Mouse (Mus musculus): ENCODE data around the gene Fat3. TPM values are rescaled to one million over a fixed set of nuclear protein-coding genes. Genes with fewer than 3 reads are reported as not detected.
A peak's percentile ranks its signal among the peaks of the same experiment; 100 is the strongest.

Fat3 gene
- polyA plus RNA-seq, 1 experiment from 2014 or later, result 0.54 TPM

- peak; percentile 58 for ATAC-seq (ENCODE audit: low read depth)
- Histone ChIP-seq H3K36me3 (ENCODE audit: control insufficient read depth, insufficient read depth, low read length) (no peaks in the 10 kb centered on the region), H3K9ac (ENCODE audit: low read length) (no peak overlapping the region), H3K4me3 (ENCODE audit: low read length) (no peak overlapping the region), H3K9me3 (ENCODE audit: control insufficient read depth, low read length) (no peaks in the 10 kb centered on the region), H3K4me2 (ENCODE audit: low read depth, low read length) (no peak overlapping the region), H3K4me1 (replicated peaks; ENCODE audit: control insufficient read depth, insufficient read depth, low read length) (no peaks in the 10 kb centered on the region), H3K27ac (ENCODE audit: low read length) (no peak overlapping the region), H3K27me3 (ENCODE audit: control insufficient read depth, insufficient read depth, low read depth, low read length) (no peaks in the 10 kb centered on the region)
- WGBS, result 42% methylated on average over 3 of the region's 3 CpGs
These were observed 347.5 kb downstream of the Fat3 start for GRCm38 (mm10) chr9:16153580-16153930.

- WGBS, result 42% methylated on average over 4 of the region's 4 CpGs
- no peaks in the 10 kb centered on the region for H3K9me3 ChIP-seq (ENCODE audit: control insufficient read depth, low read length)
- H3K4me2 ChIP-seq (ENCODE audit: low read depth, low read length), result no peak overlapping the region
- no peaks in the 10 kb centered on the region for H3K27me3 ChIP-seq (ENCODE audit: control insufficient read depth, insufficient read depth, low read depth, low read length)
- no peak overlapping the region for H3K4me3 ChIP-seq (ENCODE audit: low read length)
- H3K36me3 ChIP-seq (ENCODE audit: control insufficient read depth, insufficient read depth, low read length), result no peaks in the 10 kb centered on the region
- no peaks in the 10 kb centered on the region for H3K4me1 ChIP-seq (replicated peaks; ENCODE audit: control insufficient read depth, insufficient read depth, low read length)
- H3K9ac ChIP-seq (ENCODE audit: low read length), result no peak overlapping the region
- ATAC-seq (ENCODE audit: low read depth), result peak; percentile 80
- H3K27ac ChIP-seq (ENCODE audit: low read length), result no peak overlapping the region
These were observed 348.1 kb downstream of the Fat3 start for GRCm38 (mm10) chr9:16152756-16153579.

- Histone ChIP-seq H3K4me1 (replicated peaks; ENCODE audit: control insufficient read depth, insufficient read depth, low read length) (no peaks in the 10 kb centered on the region), H3K27me3 (ENCODE audit: control insufficient read depth, insufficient read depth, low read depth, low read length) (no peaks in the 10 kb centered on the region), H3K27ac (ENCODE audit: low read length) (no peak overlapping the region), H3K9ac (ENCODE audit: low read length) (no peak overlapping the region), H3K9me3 (ENCODE audit: control insufficient read depth, low read length) (no peaks in the 10 kb centered on the region), H3K4me2 (ENCODE audit: low read depth, low read length) (no peak overlapping the region), H3K36me3 (ENCODE audit: control insufficient read depth, insufficient read depth, low read length) (no peaks in the 10 kb centered on the region), H3K4me3 (ENCODE audit: low read length) (no peak overlapping the region)
- no peak; the same call in 1 of the 2 replicates for ATAC-seq (ENCODE audit: low read depth)
These were observed 351.0 kb downstream of the Fat3 start for GRCm38 (mm10) chr9:16150046-16150445.

- no peak overlapping the region for H3K9ac ChIP-seq (ENCODE audit: low read length)
- WGBS, result 67% methylated on average over 1 of the region's 1 CpGs
- H3K4me2 ChIP-seq (ENCODE audit: low read depth, low read length), result no peak overlapping the region
- no peak for ATAC-seq (ENCODE audit: low read depth)
- H3K4me3 ChIP-seq (ENCODE audit: low read length), result no peak overlapping the region
- no peaks in the 10 kb centered on the region for H3K4me1 ChIP-seq (replicated peaks; ENCODE audit: control insufficient read depth, insufficient read depth, low read length)
- H3K36me3 ChIP-seq (ENCODE audit: control insufficient read depth, insufficient read depth, low read length), result no peaks in the 10 kb centered on the region
- H3K27me3 ChIP-seq (ENCODE audit: control insufficient read depth, insufficient read depth, low read depth, low read length), result no peaks in the 10 kb centered on the region
- H3K27ac ChIP-seq (ENCODE audit: low read length), result no peak overlapping the region
- no peaks in the 10 kb centered on the region for H3K9me3 ChIP-seq (ENCODE audit: control insufficient read depth, low read length)
These were observed 353.4 kb downstream of the Fat3 start for GRCm38 (mm10) chr9:16147735-16148134.

GRCm38 (mm10) chr9:16144684-16145083, 356.4 kb downstream of the Fat3 start:
- Histone ChIP-seq H3K4me3 (ENCODE audit: low read length) (no peak overlapping the region), H3K4me2 (ENCODE audit: low read depth, low read length) (no peak overlapping the region), H3K36me3 (ENCODE audit: control insufficient read depth, insufficient read depth, low read length) (no peaks in the 10 kb centered on the region), H3K9ac (ENCODE audit: low read length) (no peak overlapping the region), H3K27ac (ENCODE audit: low read length) (no peak overlapping the region), H3K4me1 (replicated peaks; ENCODE audit: control insufficient read depth, insufficient read depth, low read length) (no peaks in the 10 kb centered on the region), H3K9me3 (ENCODE audit: control insufficient read depth, low read length) (no peaks in the 10 kb centered on the region), H3K27me3 (ENCODE audit: control insufficient read depth, insufficient read depth, low read depth, low read length) (no peaks in the 10 kb centered on the region)
- ATAC-seq (ENCODE audit: low read depth), result no peak
- WGBS, result 64% methylated on average over 3 of the region's 3 CpGs

- no peaks in the 10 kb centered on the region for H3K9me3 ChIP-seq (ENCODE audit: control insufficient read depth, low read length)
- H3K4me2 ChIP-seq (ENCODE audit: low read depth, low read length), result no peak overlapping the region
- H3K36me3 ChIP-seq (ENCODE audit: control insufficient read depth, insufficient read depth, low read length), result no peaks in the 10 kb centered on the region
- no peaks in the 10 kb centered on the region for H3K4me1 ChIP-seq (replicated peaks; ENCODE audit: control insufficient read depth, insufficient read depth, low read length)
- no peak overlapping the region for H3K27ac ChIP-seq (ENCODE audit: low read length)
- 50% methylated on average over 6 of the region's 6 CpGs for WGBS
- H3K9ac ChIP-seq (ENCODE audit: low read length), result no peak overlapping the region
- no peak for ATAC-seq (ENCODE audit: low read depth)
- H3K4me3 ChIP-seq (ENCODE audit: low read length), result no peak overlapping the region
- no peaks in the 10 kb centered on the region for H3K27me3 ChIP-seq (ENCODE audit: control insufficient read depth, insufficient read depth, low read depth, low read length)
These were observed 361.8 kb downstream of the Fat3 start for GRCm38 (mm10) chr9:16139300-16139699.

GRCm38 (mm10) chr9:16133098-16133497, 368.0 kb downstream of the Fat3 start:
- Histone ChIP-seq H3K9ac (ENCODE audit: low read length) (no peak overlapping the region), H3K4me3 (ENCODE audit: low read length) (no peak overlapping the region), H3K36me3 (ENCODE audit: control insufficient read depth, insufficient read depth, low read length) (no peaks in the 10 kb centered on the region), H3K27me3 (ENCODE audit: control insufficient read depth, insufficient read depth, low read depth, low read length) (no peaks in the 10 kb centered on the region), H3K27ac (ENCODE audit: low read length) (no peak overlapping the region), H3K9me3 (ENCODE audit: control insufficient read depth, low read length) (no peaks in the 10 kb centered on the region), H3K4me2 (ENCODE audit: low read depth, low read length) (no peak overlapping the region), H3K4me1 (replicated peaks; ENCODE audit: control insufficient read depth, insufficient read depth, low read length) (no peaks in the 10 kb centered on the region)
- 91% methylated on average over 2 of the region's 2 CpGs for whole genome bisulfite sequencing
- ATAC-seq (ENCODE audit: low read depth), result no peak

GRCm38 (mm10) chr9:16132594-16132993, 368.5 kb downstream of the Fat3 start:
- no peak for ATAC-seq (ENCODE audit: low read depth)
- H3K4me1 ChIP-seq (replicated peaks; ENCODE audit: control insufficient read depth, insufficient read depth, low read length), result no peaks in the 10 kb centered on the region
- H3K27ac ChIP-seq (ENCODE audit: low read length), result no peak overlapping the region
- H3K36me3 ChIP-seq (ENCODE audit: control insufficient read depth, insufficient read depth, low read length), result no peaks in the 10 kb centered on the region
- no peak overlapping the region for H3K9ac ChIP-seq (ENCODE audit: low read length)
- no peak overlapping the region for H3K4me3 ChIP-seq (ENCODE audit: low read length)
- H3K27me3 ChIP-seq (ENCODE audit: control insufficient read depth, insufficient read depth, low read depth, low read length), result no peaks in the 10 kb centered on the region
- whole genome bisulfite sequencing, result 85% methylated on average over 1 of the region's 1 CpGs
- no peak overlapping the region for H3K4me2 ChIP-seq (ENCODE audit: low read depth, low read length)
- H3K9me3 ChIP-seq (ENCODE audit: control insufficient read depth, low read length), result no peaks in the 10 kb centered on the region

- no peaks in the 10 kb centered on the region for H3K27me3 ChIP-seq (ENCODE audit: control insufficient read depth, insufficient read depth, low read depth, low read length)
- WGBS, result 72% methylated on average over 5 of the region's 5 CpGs
- H3K9me3 ChIP-seq (ENCODE audit: control insufficient read depth, low read length), result no peaks in the 10 kb centered on the region
- no peaks in the 10 kb centered on the region for H3K4me1 ChIP-seq (replicated peaks; ENCODE audit: control insufficient read depth, insufficient read depth, low read length)
- no peak overlapping the region for H3K27ac ChIP-seq (ENCODE audit: low read length)
- H3K4me2 ChIP-seq (ENCODE audit: low read depth, low read length), result no peak overlapping the region
- no peaks in the 10 kb centered on the region for H3K36me3 ChIP-seq (ENCODE audit: control insufficient read depth, insufficient read depth, low read length)
- H3K4me3 ChIP-seq (ENCODE audit: low read length), result no peak overlapping the region
- no peak overlapping the region for H3K9ac ChIP-seq (ENCODE audit: low read length)
- ATAC-seq (ENCODE audit: low read depth), result no peak
These were observed 379.3 kb downstream of the Fat3 start for GRCm38 (mm10) chr9:16121756-16122155.
